Mouse (Mus musculus): Measurements from ENCODE around the gene Capn3. TPM values are rescaled to one million over a fixed set of nuclear protein-coding genes. Genes with fewer than 3 reads are reported as not detected.

Gene Capn3
- polyA plus RNA-seq, 1 experiment from 2014 or later, result 2.9 TPM

DNA sequence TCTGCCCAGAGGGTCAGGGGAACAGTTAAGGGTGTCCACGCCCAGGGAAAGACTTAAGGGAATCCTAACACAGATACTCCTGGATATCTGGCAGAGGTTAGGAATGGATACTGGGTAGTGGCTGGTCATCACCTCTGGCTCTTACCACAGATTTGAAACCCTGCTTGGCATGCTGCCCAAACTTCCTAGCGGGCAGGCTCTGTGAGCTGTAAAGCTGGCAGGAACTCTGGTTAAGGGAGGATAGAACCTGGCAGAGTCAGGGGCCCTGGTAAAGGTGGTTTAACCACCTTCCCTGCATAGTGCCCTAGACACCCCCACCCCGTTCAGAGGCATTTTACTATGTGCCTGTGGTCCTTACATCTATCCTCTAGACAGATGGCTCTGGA, 46.8 kb downstream of the Capn3 start:
- ATAC-seq (ENCODE audit: insufficient number of reproducible peaks, insufficient read depth, low FRiP score, low read depth), result no peak
- no peak overlapping the region for H3K4me2 ChIP-seq (ENCODE audit: low read length)
- H3K27ac ChIP-seq (replicated peaks in 1 of 2; ENCODE audit: control insufficient read depth in 1 of 2, insufficient read depth in 1 of 2, low read depth in 2 of 2, low read length in 2 of 2), result peak overlapping the region; percentile 16 to 24; a peak in 2 of 4 replicates
- no peaks in the 10 kb centered on the region; the same call in 1 of the 2 replicates for H3K9me3 ChIP-seq (ENCODE audit: control insufficient read depth, low read length)
- no peaks in the 10 kb centered on the region for H3K27me3 ChIP-seq (ENCODE audit: control insufficient read depth, insufficient read depth, low read length)
- WGBS, result 24% methylated on average over 3 of the region's 3 CpGs
- H3K4me3 ChIP-seq (ENCODE audit: control insufficient read depth in 1 of 2, insufficient read depth in 1 of 2, low read depth in 1 of 2, low read length in 2 of 2), result no peak overlapping the region
- no peak overlapping the region for H3K9ac ChIP-seq (ENCODE audit: low read length)
- peaks cover 29 to 41% of the 10 kb centered on the region in 2 experiments for H3K4me1 ChIP-seq (ENCODE audit: control insufficient read depth in 2 of 2, insufficient read depth in 2 of 2, low read length in 2 of 2)
- H3K36me3 ChIP-seq (ENCODE audit: control insufficient read depth, insufficient read depth, low read length), result peaks cover 36% of the 10 kb centered on the region

DNA sequence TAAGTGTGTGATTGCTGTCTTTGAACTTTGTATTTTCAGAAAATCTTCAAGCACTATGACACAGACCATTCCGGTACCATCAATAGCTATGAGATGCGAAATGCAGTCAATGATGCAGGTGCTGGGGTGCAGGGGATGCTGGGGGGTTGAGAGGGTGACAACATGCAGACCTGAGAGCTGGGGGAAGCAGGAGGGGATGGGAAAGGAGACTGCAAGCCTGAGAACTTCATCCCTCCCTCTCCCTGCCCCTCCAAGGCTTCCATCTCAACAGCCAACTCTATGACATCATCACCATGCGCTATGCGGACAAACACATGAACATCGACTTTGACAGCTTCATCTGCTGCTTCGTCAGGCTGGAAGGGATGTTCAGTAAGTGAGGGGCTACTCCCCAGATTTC, 47.3 kb downstream of the Capn3 start:
- 77% methylated on average over 6 of the region's 6 CpGs for WGBS
- Histone ChIP-seq H3K27me3 (ENCODE audit: control insufficient read depth, insufficient read depth, low read length) (no peaks in the 10 kb centered on the region), H3K27ac (replicated peaks in 1 of 2; ENCODE audit: control insufficient read depth in 1 of 2, insufficient read depth in 1 of 2, low read depth in 2 of 2, low read length in 2 of 2) (no peak overlapping the region), H3K36me3 (ENCODE audit: control insufficient read depth, insufficient read depth, low read length) (peaks cover 39% of the 10 kb centered on the region), H3K9ac (ENCODE audit: low read length) (no peak overlapping the region), H3K4me2 (ENCODE audit: low read length) (no peak overlapping the region), H3K4me1 (ENCODE audit: control insufficient read depth in 2 of 2, insufficient read depth in 2 of 2, low read length in 2 of 2) (peaks cover 29 to 41% of the 10 kb centered on the region in 2 experiments), H3K4me3 (ENCODE audit: control insufficient read depth in 1 of 2, insufficient read depth in 1 of 2, low read depth in 1 of 2, low read length in 2 of 2) (no peak overlapping the region), H3K9me3 (ENCODE audit: control insufficient read depth, low read length) (no peaks in the 10 kb centered on the region; the same call in 1 of the 2 replicates)
- ATAC-seq (ENCODE audit: insufficient number of reproducible peaks, insufficient read depth, low FRiP score, low read depth), result no peak

DNA sequence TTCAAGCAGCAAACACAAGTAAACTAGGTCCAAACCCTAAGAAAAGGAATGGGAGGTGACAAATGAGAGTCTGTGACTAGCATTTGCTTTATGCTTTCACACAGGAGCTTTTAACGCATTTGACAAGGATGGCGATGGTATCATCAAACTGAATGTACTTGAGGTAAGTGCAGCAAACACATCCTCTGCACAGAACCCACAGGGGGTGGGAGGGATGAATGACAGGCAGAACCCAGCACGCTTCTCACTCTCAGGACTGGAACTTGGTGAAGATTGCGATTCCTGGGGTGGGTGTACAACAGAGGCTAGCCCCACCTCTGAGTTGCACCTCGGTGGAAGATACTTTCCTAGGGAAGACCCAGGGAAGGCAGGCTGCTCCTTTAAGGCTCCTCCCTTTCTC, 48.2 kb downstream of the Capn3 start:
- ATAC-seq (ENCODE audit: insufficient number of reproducible peaks, insufficient read depth, low FRiP score, low read depth), result no peak

DNA sequence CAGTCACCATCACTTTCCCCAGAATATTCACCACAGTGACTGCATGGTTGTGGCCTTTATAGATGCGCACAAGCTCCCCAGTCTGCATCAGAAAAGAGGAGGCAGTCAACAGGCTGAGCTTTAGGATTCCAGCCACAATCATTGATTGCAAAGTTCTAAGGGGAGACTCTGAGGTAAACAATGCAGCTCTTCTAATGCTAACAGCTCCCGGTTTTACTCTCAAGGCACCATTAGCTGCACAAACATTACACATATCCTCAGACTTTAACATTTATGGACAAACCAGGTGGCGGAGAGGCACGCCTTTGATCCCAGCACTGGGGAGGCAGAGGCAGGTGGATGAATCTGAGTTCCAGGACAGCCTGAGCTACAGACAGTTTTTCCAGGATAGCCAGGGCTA, 58.4 kb downstream of the Capn3 start:
- no peak overlapping the region for H3K9ac ChIP-seq (ENCODE audit: low read length)
- H3K4me2 ChIP-seq (ENCODE audit: low read length), result no peak overlapping the region
- H3K9me3 ChIP-seq (ENCODE audit: control insufficient read depth, low read length), result no peaks in the 10 kb centered on the region
- WGBS, result 92% methylated on average over 4 of the region's 4 CpGs
- no peak for ATAC-seq (ENCODE audit: insufficient number of reproducible peaks, insufficient read depth, low FRiP score, low read depth)
- no peak overlapping the region for H3K27ac ChIP-seq (replicated peaks in 1 of 2; ENCODE audit: control insufficient read depth in 1 of 2, insufficient read depth in 1 of 2, low read depth in 2 of 2, low read length in 2 of 2)
- no peaks in the 10 kb centered on the region for H3K27me3 ChIP-seq (ENCODE audit: control insufficient read depth, insufficient read depth, low read length)
- no peaks in the 10 kb centered on the region for H3K4me1 ChIP-seq (ENCODE audit: control insufficient read depth in 2 of 2, insufficient read depth in 2 of 2, low read length in 2 of 2)
- peaks cover 97% of the 10 kb centered on the region for H3K36me3 ChIP-seq (ENCODE audit: control insufficient read depth, insufficient read depth, low read length)
- no peak overlapping the region for H3K4me3 ChIP-seq (ENCODE audit: control insufficient read depth in 1 of 2, insufficient read depth in 1 of 2, low read depth in 1 of 2, low read length in 2 of 2)

More for the DNA sequence above, 48.2 kb downstream of the Capn3 start:
- Histone ChIP-seq H3K9me3 (ENCODE audit: control insufficient read depth, low read length) (no peaks in the 10 kb centered on the region; the same call in 1 of the 2 replicates), H3K27me3 (ENCODE audit: control insufficient read depth, insufficient read depth, low read length) (no peaks in the 10 kb centered on the region), H3K36me3 (ENCODE audit: control insufficient read depth, insufficient read depth, low read length) (peaks cover 48% of the 10 kb centered on the region), H3K27ac (replicated peaks in 1 of 2; ENCODE audit: control insufficient read depth in 1 of 2, insufficient read depth in 1 of 2, low read depth in 2 of 2, low read length in 2 of 2) (no peak overlapping the region), H3K4me3 (ENCODE audit: control insufficient read depth in 1 of 2, insufficient read depth in 1 of 2, low read depth in 1 of 2, low read length in 2 of 2) (no peak overlapping the region), H3K9ac (ENCODE audit: low read length) (no peak overlapping the region), H3K4me2 (ENCODE audit: low read length) (no peak overlapping the region), H3K4me1 (ENCODE audit: control insufficient read depth in 2 of 2, insufficient read depth in 2 of 2, low read length in 2 of 2) (peaks cover 29 to 41% of the 10 kb centered on the region in 2 experiments)
- 67% methylated on average over 5 of the region's 5 CpGs for WGBS

DNA sequence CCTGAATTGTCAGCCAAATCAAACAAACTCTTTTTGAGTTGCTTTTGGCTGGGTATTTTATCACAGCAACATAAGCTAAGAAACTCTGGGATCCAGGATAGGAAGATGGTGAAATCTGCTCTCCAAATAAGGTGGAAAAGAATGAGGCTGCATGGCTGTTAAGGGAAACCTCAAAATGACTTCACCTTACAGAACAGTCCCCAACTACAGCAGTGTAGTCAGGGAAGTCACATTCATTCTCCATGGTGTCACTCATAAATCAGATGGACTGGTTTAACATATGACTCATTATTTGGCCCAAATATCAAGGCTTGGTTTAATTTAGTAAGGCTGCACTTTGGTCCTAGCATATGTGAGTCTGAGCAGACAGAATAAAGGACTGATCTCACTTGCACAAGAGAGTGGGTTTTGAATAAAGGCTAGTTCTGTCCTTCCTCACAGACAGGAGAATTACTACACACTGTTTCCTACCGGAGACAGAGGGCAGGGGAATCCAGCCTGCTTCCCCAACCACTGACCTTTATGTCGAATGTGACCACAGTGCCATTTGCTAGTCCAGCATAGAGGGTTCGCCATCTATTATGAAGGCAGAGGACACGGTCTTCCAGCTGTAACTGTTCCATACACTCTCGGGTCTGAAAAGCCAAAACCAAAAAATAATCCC, 62.9 kb downstream of the Capn3 start:
- 86% methylated on average over 5 of the region's 5 CpGs for WGBS
- H3K4me3 ChIP-seq (ENCODE audit: control insufficient read depth in 1 of 2, insufficient read depth in 1 of 2, low read depth in 1 of 2, low read length in 2 of 2), result no peak overlapping the region
- H3K36me3 ChIP-seq (ENCODE audit: control insufficient read depth, insufficient read depth, low read length), result peaks cover 100% of the 10 kb centered on the region
- H3K27me3 ChIP-seq (ENCODE audit: control insufficient read depth, insufficient read depth, low read length), result no peaks in the 10 kb centered on the region
- ATAC-seq (ENCODE audit: insufficient number of reproducible peaks, insufficient read depth, low FRiP score, low read depth), result no peak
- H3K4me1 ChIP-seq (ENCODE audit: control insufficient read depth in 2 of 2, insufficient read depth in 2 of 2, low read length in 2 of 2), result no peaks in the 10 kb centered on the region
- H3K9ac ChIP-seq (ENCODE audit: low read length), result no peak overlapping the region
- H3K4me2 ChIP-seq (ENCODE audit: low read length), result no peak overlapping the region
- no peaks in the 10 kb centered on the region for H3K9me3 ChIP-seq (ENCODE audit: control insufficient read depth, low read length)
- peak overlapping the region; percentile 9 to 35; a peak in 1 of 4 replicates for H3K27ac ChIP-seq (replicated peaks in 1 of 2; ENCODE audit: control insufficient read depth in 1 of 2, insufficient read depth in 1 of 2, low read depth in 2 of 2, low read length in 2 of 2)

DNA sequence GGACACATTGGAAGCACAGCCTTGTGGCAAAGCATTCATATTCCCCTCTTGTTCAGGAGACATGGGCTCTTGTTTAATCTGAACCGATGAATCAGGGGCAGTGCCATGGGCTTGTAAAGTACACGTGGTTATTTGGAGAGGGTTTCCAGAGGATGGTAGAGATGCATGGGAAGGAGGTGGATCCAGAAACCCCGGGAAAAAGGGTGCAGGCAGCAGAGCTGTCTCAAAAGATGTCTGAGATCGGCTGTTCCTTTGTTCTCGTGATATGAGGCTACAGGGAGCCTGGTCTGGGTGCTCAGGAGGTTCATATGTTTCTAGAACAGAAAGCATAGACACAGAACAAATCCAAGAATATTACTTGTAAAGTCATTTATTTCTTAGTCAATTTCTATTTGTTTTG, 71.0 kb downstream of the Capn3 start:
- peaks cover 98% of the 10 kb centered on the region for H3K36me3 ChIP-seq (ENCODE audit: control insufficient read depth, insufficient read depth, low read length)

DNA sequence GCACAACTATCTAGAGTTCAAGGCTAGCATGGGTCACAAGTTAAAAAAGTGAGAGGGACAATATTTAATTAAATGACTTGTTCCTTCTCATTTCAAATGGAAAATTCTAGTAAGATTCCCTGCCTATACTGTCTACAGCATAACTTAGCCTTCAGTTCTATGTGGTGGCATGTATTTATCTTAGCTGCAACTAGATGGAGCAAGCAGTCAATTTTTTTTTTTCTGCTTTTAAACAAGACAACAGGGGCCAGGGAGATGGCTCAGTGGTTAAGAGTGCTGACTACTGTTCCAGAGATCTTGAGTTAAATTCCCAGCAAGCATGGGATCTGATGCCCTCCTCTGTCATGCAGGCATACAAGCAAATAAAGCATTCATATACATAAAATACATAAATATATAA, 73.7 kb downstream of the Capn3 start:
- Histone ChIP-seq H3K27ac (replicated peaks in 1 of 2; ENCODE audit: control insufficient read depth in 1 of 2, insufficient read depth in 1 of 2, low read depth in 2 of 2, low read length in 2 of 2) (no peak overlapping the region), H3K27me3 (ENCODE audit: control insufficient read depth, insufficient read depth, low read length) (no peaks in the 10 kb centered on the region), H3K4me2 (ENCODE audit: low read length) (no peak overlapping the region), H3K4me3 (ENCODE audit: control insufficient read depth in 1 of 2, insufficient read depth in 1 of 2, low read depth in 1 of 2, low read length in 2 of 2) (no peak overlapping the region), H3K9me3 (ENCODE audit: control insufficient read depth, low read length) (no peaks in the 10 kb centered on the region), H3K36me3 (ENCODE audit: control insufficient read depth, insufficient read depth, low read length) (peaks cover 98% of the 10 kb centered on the region), H3K9ac (ENCODE audit: low read length) (no peak overlapping the region), H3K4me1 (ENCODE audit: control insufficient read depth in 2 of 2, insufficient read depth in 2 of 2, low read length in 2 of 2) (0 out of 4 replicates have a peak, but pooled peaks cover 0 to 4% of the 10 kb centered on the region in 2 experiments)
- ATAC-seq (ENCODE audit: insufficient number of reproducible peaks, insufficient read depth, low FRiP score, low read depth), result no peak

More for the DNA sequence above, 71.0 kb downstream of the Capn3 start:
- 87% methylated on average over 5 of the region's 5 CpGs for WGBS
- no peaks in the 10 kb centered on the region for H3K9me3 ChIP-seq (ENCODE audit: control insufficient read depth, low read length)
- H3K4me2 ChIP-seq (ENCODE audit: low read length), result no peak overlapping the region
- no peaks in the 10 kb centered on the region for H3K27me3 ChIP-seq (ENCODE audit: control insufficient read depth, insufficient read depth, low read length)
- no peak for ATAC-seq (ENCODE audit: insufficient number of reproducible peaks, insufficient read depth, low FRiP score, low read depth)
- H3K27ac ChIP-seq (replicated peaks in 1 of 2; ENCODE audit: control insufficient read depth in 1 of 2, insufficient read depth in 1 of 2, low read depth in 2 of 2, low read length in 2 of 2), result no peak overlapping the region
- no peak overlapping the region for H3K4me3 ChIP-seq (ENCODE audit: control insufficient read depth in 1 of 2, insufficient read depth in 1 of 2, low read depth in 1 of 2, low read length in 2 of 2)
- H3K9ac ChIP-seq (ENCODE audit: low read length), result no peak overlapping the region
- H3K4me1 ChIP-seq (ENCODE audit: control insufficient read depth in 2 of 2, insufficient read depth in 2 of 2, low read length in 2 of 2), result 0 out of 4 replicates have a peak, but pooled peaks cover 0 to 4% of the 10 kb centered on the region in 2 experiments

DNA sequence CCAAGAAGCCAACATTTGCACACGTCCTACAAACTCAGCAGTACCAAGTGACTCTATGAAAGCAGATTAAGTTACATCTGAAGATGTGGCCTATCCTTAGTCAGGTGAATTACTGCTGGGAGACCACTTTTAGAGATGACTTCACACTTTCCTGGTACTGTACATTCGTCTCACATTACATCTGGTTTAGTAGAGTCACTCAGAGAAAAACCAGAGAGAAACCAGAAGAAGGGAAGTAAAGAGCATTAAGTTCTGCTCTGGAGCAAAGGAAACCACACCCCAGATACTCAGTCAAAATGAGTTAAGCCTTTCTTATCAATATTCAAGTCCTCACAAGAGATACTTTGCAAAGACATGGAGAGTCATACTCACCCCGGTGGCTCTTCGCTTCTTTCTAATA, 75.4 kb downstream of the Capn3 start:
- Histone ChIP-seq H3K4me1 (ENCODE audit: control insufficient read depth in 2 of 2, insufficient read depth in 2 of 2, low read length in 2 of 2) (0 out of 4 replicates have a peak, but pooled peaks cover 0 to 4% of the 10 kb centered on the region in 2 experiments), H3K36me3 (ENCODE audit: control insufficient read depth, insufficient read depth, low read length) (peaks cover 97% of the 10 kb centered on the region), H3K27me3 (ENCODE audit: control insufficient read depth, insufficient read depth, low read length) (no peaks in the 10 kb centered on the region), H3K9me3 (ENCODE audit: control insufficient read depth, low read length) (no peaks in the 10 kb centered on the region), H3K4me3 (ENCODE audit: control insufficient read depth in 1 of 2, insufficient read depth in 1 of 2, low read depth in 1 of 2, low read length in 2 of 2) (no peak overlapping the region), H3K27ac (replicated peaks in 1 of 2; ENCODE audit: control insufficient read depth in 1 of 2, insufficient read depth in 1 of 2, low read depth in 2 of 2, low read length in 2 of 2) (no peak overlapping the region), H3K9ac (ENCODE audit: low read length) (no peak overlapping the region), H3K4me2 (ENCODE audit: low read length) (no peak overlapping the region)
- no peak for ATAC-seq (ENCODE audit: insufficient number of reproducible peaks, insufficient read depth, low FRiP score, low read depth)
- 86% methylated on average over 4 of the region's 4 CpGs for whole genome bisulfite sequencing

Data from heart, embryonic 14.5 days (tissue).